Mouse (Mus musculus) naive thymus-derived CD4-positive, alpha-beta T cell, adult 2 months (primary cell): ENCODE data around the gene Dock11.

Experiments used
- DNase-seq: peaks from one replicate; pipeline ENCODE4 v3.0.0-alpha.2; 2011; ENCODE audit warnings: low read depth

The Dock11 gene

GRCm38 (mm10) chrX:35950135-35950534 lies 61.5 kb downstream of the Dock11 start:
- DNase-seq = no peak

GRCm38 (mm10) chrX:35951945-35952344 lies 63.3 kb downstream of the Dock11 start:
- no peak for DNase-seq

- no peak for DNase-seq
Observed at GRCm38 (mm10) chrX:35952521-35953095, 64.0 kb downstream of the Dock11 start.

- no peak for DNase-seq
Observed at GRCm38 (mm10) chrX:35956236-35956635, 67.6 kb downstream of the Dock11 start.

- no peak for DNase-seq
Observed at GRCm38 (mm10) chrX:35963087-35963486, 74.5 kb downstream of the Dock11 start.

GRCm38 (mm10) chrX:35969276-35969675 lies 80.6 kb downstream of the Dock11 start:
- DNase-seq = no peak

- DNase-seq = no peak
Observed at GRCm38 (mm10) chrX:35976657-35977056, 88.0 kb downstream of the Dock11 start.

GRCm38 (mm10) chrX:35987981-35988380 lies 99.3 kb downstream of the Dock11 start:
- DNase-seq = no peak

GRCm38 (mm10) chrX:35990508-35991095 lies 102.0 kb downstream of the Dock11 start:
- no peak for DNase-seq

GRCm38 (mm10) chrX:35994226-35994625 lies 105.6 kb downstream of the Dock11 start:
- no peak for DNase-seq

- DNase-seq = peak; percentile 64
Observed at GRCm38 (mm10) chrX:35997004-35997403, 108.4 kb downstream of the Dock11 start.

GRCm38 (mm10) chrX:35997793-35998419 lies 109.3 kb downstream of the Dock11 start:
- DNase-seq = no peak

GRCm38 (mm10) chrX:36025651-36026050 lies 137.0 kb downstream of the Dock11 start:
- DNase-seq = no peak

GRCm38 (mm10) chrX:36031113-36031512 lies 142.5 kb downstream of the Dock11 start:
- DNase-seq = no peak

GRCm38 (mm10) chrX:36034045-36034444 lies 145.4 kb downstream of the Dock11 start:
- no peak for DNase-seq

- no peak for DNase-seq
Observed at GRCm38 (mm10) chrX:36045731-36046130, 157.1 kb downstream of the Dock11 start.

- no peak for DNase-seq
Observed at GRCm38 (mm10) chrX:36047451-36047850, 158.8 kb downstream of the Dock11 start.

GRCm38 (mm10) chrX:36050312-36050711 lies 161.7 kb downstream of the Dock11 start:
- DNase-seq = no peak

- no peak for DNase-seq
Observed at GRCm38 (mm10) chrX:36073997-36074396, 185.4 kb downstream of the Dock11 start.

GRCm38 (mm10) chrX:36077164-36077563 lies 188.5 kb downstream of the Dock11 start:
- DNase-seq = no peak

- no peak for DNase-seq
Observed at GRCm38 (mm10) chrX:36082917-36083316, 194.3 kb downstream of the Dock11 start.

- no peak for DNase-seq
Observed at GRCm38 (mm10) chrX:36088464-36089256, 200.0 kb downstream of the Dock11 start.

GRCm38 (mm10) chrX:36100883-36101282 lies 212.3 kb downstream of the Dock11 start:
- DNase-seq = no peak
